Mouse (Mus musculus) liver, postnatal 0 days (tissue): ENCODE results near the gene Rps15.

Experiments
- CTCF ChIP-seq: sonication (generic); IDR thresholded peaks from 2 replicates; pipeline ENCODE4 v1.5.1; 2016; ENCODE audit warnings: antibody characterized with exemption, low read depth
- EP300 ChIP-seq: IDR thresholded peaks from 2 replicates; pipeline ENCODE4 v1.6.1; 2016; ENCODE audit warnings: antibody characterized with exemption, low read depth, mild to moderate bottlenecking

GRCm38 (mm10) chr10:80294788-80295303, 2.6 kb downstream of the Rps15 start:
- TF ChIP-seq CTCF (no peak), EP300 (no peak)
